ENCODE assay signal across 8 mouse cellular contexts in genomic region chr10:69353086-69353479, GRCm38 (mm10). TPM values are rescaled to one million over a fixed set of nuclear protein-coding genes. Genes with fewer than 3 reads are reported as not detected.
DNase-seq lines count a peak whose midpoint lies in the region; ATAC-seq and TF ChIP-seq lines count a peak whose summit lies in the region.
"Not testable (repeated sequence)": the region's sequence is repeated elsewhere in the genome, so short reads cannot be mapped to it uniquely, and the experiment has no call there.

No protein-coding gene starts in this region.

- H3K9ac ChIP-seq in heart, embryonic 12.5 days; hindbrain, postnatal 0 days (replicated peaks; ENCODE audit: low read length); limb, embryonic 12.5 days (replicated peaks); midbrain, postnatal 0 days (replicated peaks; ENCODE audit: low read length, poor library complexity, severe bottlenecking): not testable (repeated sequence)
- peak overlapping the region; percentile 39; the same call in 1 of the 2 replicates for H3K9ac ChIP-seq in lung, embryonic 16.5 days (ENCODE audit: low read length)

- TF ChIP-seq CTCF in bone marrow, adult 2 months (IDR thresholded peaks at IDR 0.05; ENCODE audit: control insufficient read depth, insufficient read depth, low read length); hindbrain, postnatal 0 days (IDR thresholded peaks at IDR 0.05; ENCODE audit: low read depth); midbrain, postnatal 0 days (IDR thresholded peaks at IDR 0.05); testis, adult 2 months (IDR thresholded peaks at IDR 0.05; ENCODE audit: control insufficient read depth, insufficient read depth, insufficient replicate concordance, low read depth, low read length): not testable (repeated sequence)

- H3K27me3 ChIP-seq in forebrain, embryonic 10.5 days (ENCODE audit: poor library complexity, severe bottlenecking); heart, embryonic 12.5 days (replicated peaks); hindbrain, postnatal 0 days (ENCODE audit: insufficient read depth, low read length); limb, embryonic 12.5 days; lung, embryonic 16.5 days (ENCODE audit: control insufficient read depth, insufficient read depth, low read depth, low read length); midbrain, postnatal 0 days (ENCODE audit: insufficient read depth, low read length); testis, adult 2 months (ENCODE audit: control insufficient read depth, insufficient read depth, low read length): not testable (repeated sequence)

- peaks cover 31% of the 10 kb centered on the region for H3K36me3 ChIP-seq in forebrain, embryonic 10.5 days (replicated peaks)
- peaks cover 29% of the 10 kb centered on the region for H3K36me3 ChIP-seq in heart, embryonic 12.5 days
- H3K36me3 ChIP-seq in hindbrain, postnatal 0 days (ENCODE audit: insufficient read depth, low read length); midbrain, postnatal 0 days (ENCODE audit: insufficient read depth, low read length); testis, adult 2 months (ENCODE audit: control insufficient read depth, insufficient read depth, low read length): not testable (repeated sequence)
- H3K36me3 ChIP-seq in limb, embryonic 12.5 days, result peaks cover 27% of the 10 kb centered on the region
- peaks cover 18% of the 10 kb centered on the region for H3K36me3 ChIP-seq in lung, embryonic 16.5 days (ENCODE audit: control insufficient read depth, insufficient read depth, low read length)

- not testable (repeated sequence) for H3K9me3 ChIP-seq in forebrain, embryonic 10.5 days; heart, embryonic 12.5 days (replicated peaks); hindbrain, postnatal 0 days (ENCODE audit: low read length); limb, embryonic 12.5 days; lung, embryonic 16.5 days (ENCODE audit: control insufficient read depth, low read length); midbrain, postnatal 0 days (ENCODE audit: low read length)

- WGBS in bone marrow, adult 2 months, result 14% methylated on average over 5 of the region's 5 CpGs
- 51% methylated on average over 5 of the region's 5 CpGs for WGBS in forebrain, embryonic 10.5 days
- WGBS in heart, embryonic 12.5 days, result 43% methylated on average over 5 of the region's 5 CpGs
- WGBS in hindbrain, postnatal 0 days, result 35% methylated on average over 5 of the region's 5 CpGs
- 40% methylated on average over 5 of the region's 5 CpGs for WGBS in limb, embryonic 12.5 days
- WGBS in lung, embryonic 16.5 days, result 29% methylated on average over 5 of the region's 5 CpGs
- 35% methylated on average over 5 of the region's 5 CpGs for WGBS in midbrain, postnatal 0 days

- not testable (repeated sequence) for ATAC-seq in heart, embryonic 12.5 days (ENCODE audit: insufficient number of reproducible peaks, low FRiP score); limb, embryonic 12.5 days (ENCODE audit: insufficient number of reproducible peaks, insufficient read depth, low FRiP score, low TSS enrichment, low read depth); midbrain, postnatal 0 days (ENCODE audit: low FRiP score)
- ATAC-seq in hindbrain, postnatal 0 days, result peak; percentile 25; the same call in 1 of the 2 replicates
- ATAC-seq in lung, embryonic 16.5 days (ENCODE audit: low read depth), result peak; percentile 10; the same call in 1 of the 2 replicates

- peak overlapping the region; percentile 50 for H3K4me3 ChIP-seq in bone marrow, adult 2 months (replicated peaks; ENCODE audit: control insufficient read depth, low read depth, low read length)
- H3K4me3 ChIP-seq in forebrain, embryonic 10.5 days, result peak overlapping the region; percentile 97
- H3K4me3 ChIP-seq in heart, embryonic 12.5 days, result peak overlapping the region; percentile 90
- peak overlapping the region; percentile 67 for H3K4me3 ChIP-seq in hindbrain, postnatal 0 days (ENCODE audit: low read length)
- H3K4me3 ChIP-seq in limb, embryonic 12.5 days (replicated peaks), result peak overlapping the region; percentile 76
- H3K4me3 ChIP-seq in lung, embryonic 16.5 days (ENCODE audit: low read length), result peak overlapping the region; percentile 92
- peak overlapping the region; percentile 52 for H3K4me3 ChIP-seq in midbrain, postnatal 0 days (ENCODE audit: low read depth, low read length)
- H3K4me3 ChIP-seq in testis, adult 2 months (ENCODE audit: control insufficient read depth, low read depth, low read length), result peak overlapping the region; percentile 91

- H3K4me2 ChIP-seq in heart, embryonic 12.5 days, result peak overlapping the region; percentile 88
- H3K4me2 ChIP-seq in hindbrain, postnatal 0 days (ENCODE audit: low read depth, low read length), result peak overlapping the region; percentile 92
- H3K4me2 ChIP-seq in limb, embryonic 12.5 days, result peak overlapping the region; percentile 80
- H3K4me2 ChIP-seq in lung, embryonic 16.5 days (ENCODE audit: low read depth, low read length), result peak overlapping the region; percentile 50
- H3K4me2 ChIP-seq in midbrain, postnatal 0 days (ENCODE audit: low read depth, low read length, poor library complexity, severe bottlenecking), result peak overlapping the region; percentile 100

- peak overlapping the region; percentile 6 for H3K27ac ChIP-seq in bone marrow, adult 2 months (ENCODE audit: control insufficient read depth, insufficient read depth, low read depth, low read length, poor library complexity)
- peak overlapping the region; percentile 98 for H3K27ac ChIP-seq in forebrain, embryonic 10.5 days
- peak overlapping the region; percentile 84; the same call in 1 of the 2 replicates for H3K27ac ChIP-seq in heart, embryonic 12.5 days (ENCODE audit: poor library complexity, severe bottlenecking)
- H3K27ac ChIP-seq in hindbrain, postnatal 0 days; midbrain, postnatal 0 days (ENCODE audit: low read depth, low read length); testis, adult 2 months (ENCODE audit: control insufficient read depth, insufficient read depth, low read depth, low read length): not testable (repeated sequence)
- H3K27ac ChIP-seq in limb, embryonic 12.5 days, result peak overlapping the region; percentile 91
- H3K27ac ChIP-seq in lung, embryonic 16.5 days (ENCODE audit: low read length), result peak overlapping the region; percentile 77

- TF ChIP-seq POLR2A in bone marrow, adult 2 months (IDR thresholded peaks at IDR 0.05; ENCODE audit: borderline replicate concordance, control insufficient read depth, low read depth, low read length); testis, adult 2 months (IDR thresholded peaks at IDR 0.05; ENCODE audit: control insufficient read depth, low read depth, low read length): not testable (repeated sequence)

- H3K4me1 ChIP-seq in bone marrow, adult 2 months (ENCODE audit: control insufficient read depth, insufficient read depth, low read length); hindbrain, postnatal 0 days (ENCODE audit: insufficient read depth, low read length); midbrain, postnatal 0 days (ENCODE audit: insufficient read depth, low read length); testis, adult 2 months (ENCODE audit: control insufficient read depth, insufficient read depth, low read length): not testable (repeated sequence)
- peaks cover 38% of the 10 kb centered on the region for H3K4me1 ChIP-seq in forebrain, embryonic 10.5 days
- H3K4me1 ChIP-seq in heart, embryonic 12.5 days (replicated peaks), result peaks cover 35% of the 10 kb centered on the region
- H3K4me1 ChIP-seq in limb, embryonic 12.5 days (replicated peaks), result peaks cover 37% of the 10 kb centered on the region
- peaks cover 29% of the 10 kb centered on the region for H3K4me1 ChIP-seq in lung, embryonic 16.5 days (replicated peaks; ENCODE audit: control insufficient read depth, insufficient read depth, low read length)

- not testable (repeated sequence) for DNase-seq in forebrain, embryonic 10.5 days (ENCODE audit: extremely low spot score, low spot score); hindbrain, postnatal 0 days (ENCODE audit: low spot score); midbrain, postnatal 0 days (ENCODE audit: low spot score)

RNA-seq across cellular contexts. Expression of gene Cdk1, which starts 0.3 kb away (rescaled TPM):
- 147 and 174 TPM in 2 replicates for polyA plus RNA-seq in bone marrow, adult 2 months (2011; ENCODE audit: insufficient read depth, insufficient read length, low replicate concordance, missing spikeins)
- 542 and 548 TPM in 2 replicates for polyA plus RNA-seq in forebrain, embryonic 10.5 days (2016; fragmentation: Nextera tagmentation; extraction: Ambion mirVana)
- polyA plus RNA-seq in heart, embryonic 12.5 days (2016; fragmentation: Nextera tagmentation; extraction: Ambion mirVana), result 337 and 339 TPM in 2 replicates
- total RNA-seq in hindbrain, postnatal 0 days (2014; rRNA removed), result 28.1 and 44.3 TPM in 2 replicates
- polyA plus RNA-seq in hindbrain, postnatal 0 days (2015; fragmentation: Nextera tagmentation; extraction: Ambion mirVana), result 59.6 and 74.2 TPM in 2 replicates
- polyA plus RNA-seq in limb, embryonic 12.5 days (2016; fragmentation: Nextera tagmentation; extraction: Ambion mirVana), result 434 and 459 TPM in 2 replicates
- polyA plus RNA-seq in lung, embryonic 16.5 days (2015; fragmentation: Nextera tagmentation; extraction: Ambion mirVana), result 561 and 586 TPM in 2 replicates
- 19.4 and 38.1 TPM in 2 replicates for total RNA-seq in midbrain, postnatal 0 days (2014; rRNA removed)
- 23.7 and 25.5 TPM in 2 replicates for polyA plus RNA-seq in midbrain, postnatal 0 days (2015; fragmentation: Nextera tagmentation; extraction: Ambion mirVana)
- polyA plus RNA-seq in testis, adult 2 months (2012; rRNA removed), result 49.2 and 49.5 TPM in 2 replicates

RNA-seq across cellular contexts. Expression of gene Ank3, which starts 45.5 kb away (rescaled TPM):
- 2.1 and 9.3 TPM in 2 replicates for polyA plus RNA-seq in bone marrow, adult 2 months (2011; ENCODE audit: insufficient read depth, insufficient read length, low replicate concordance, missing spikeins)
- 18.5 and 24.8 TPM in 2 replicates for polyA plus RNA-seq in forebrain, embryonic 10.5 days (2016; fragmentation: Nextera tagmentation; extraction: Ambion mirVana)
- 61.9 and 65.5 TPM in 2 replicates for polyA plus RNA-seq in heart, embryonic 12.5 days (2016; fragmentation: Nextera tagmentation; extraction: Ambion mirVana)
- 200 and 239 TPM in 2 replicates for total RNA-seq in hindbrain, postnatal 0 days (2014; rRNA removed)
- polyA plus RNA-seq in hindbrain, postnatal 0 days (2015; fragmentation: Nextera tagmentation; extraction: Ambion mirVana), result 58.7 and 60.1 TPM in 2 replicates
- 32.0 and 32.5 TPM in 2 replicates for polyA plus RNA-seq in limb, embryonic 12.5 days (2016; fragmentation: Nextera tagmentation; extraction: Ambion mirVana)
- 19.0 and 20.3 TPM in 2 replicates for polyA plus RNA-seq in lung, embryonic 16.5 days (2015; fragmentation: Nextera tagmentation; extraction: Ambion mirVana)
- total RNA-seq in midbrain, postnatal 0 days (2014; rRNA removed), result 253 and 328 TPM in 2 replicates
- polyA plus RNA-seq in midbrain, postnatal 0 days (2015; fragmentation: Nextera tagmentation; extraction: Ambion mirVana), result 48.7 and 66.6 TPM in 2 replicates
- polyA plus RNA-seq in testis, adult 2 months (2012; rRNA removed), result 3.4 and 3.6 TPM in 2 replicates

Comparison
In these comparisons a context has a peak if more than half of its experiments do, and no peak if none do; other contexts are left out.
1. H3K4me2 ChIP-seq: peak in every context shown above with its lines; median percentile 100 in midbrain, postnatal 0 days; 92 in hindbrain, postnatal 0 days; 88 in heart, embryonic 12.5 days; 80 in limb, embryonic 12.5 days; 50 in lung, embryonic 16.5 days.